Mouse (Mus musculus): Measurements from ENCODE around the gene Odf2. TPM values are rescaled to one million over a fixed set of nuclear protein-coding genes. Genes with fewer than 3 reads are reported as not detected.

Gene Odf2
- polyA plus RNA-seq, 1 experiment from 2014 or later = 65.6 TPM

Small RNA genes within 50 kb of the gene (microRNA-seq; reads per million reads assigned to microRNA genes)
- gene Mir219a-2 = not detected
- not detected for gene Mir219b

Other genes starting within 250 kb of the Odf2 start
- gene Gm13420, start 137.5 kb upstream of the Odf2 start, polyA plus RNA-seq (2015; fragmentation: Nextera tagmentation; extraction: Ambion mirVana) = 0.18 TPM in 1 of 2 replicates, not detected in the other
- gene Gm13547, start 129.9 kb upstream of the Odf2 start, polyA plus RNA-seq (2015; fragmentation: Nextera tagmentation; extraction: Ambion mirVana) = 0.33 TPM in 1 of 2 replicates, not detected in the other
- 30.0 and 34.3 TPM in 2 replicates for gene Coq4, start 101.7 kb upstream of the Odf2 start, polyA plus RNA-seq (2015; fragmentation: Nextera tagmentation; extraction: Ambion mirVana)
- gene Trub2, start 100.7 kb upstream of the Odf2 start, polyA plus RNA-seq (2015; fragmentation: Nextera tagmentation; extraction: Ambion mirVana) = 32.0 and 37.7 TPM in 2 replicates
- 34.6 and 35.5 TPM in 2 replicates for gene Slc27a4, start 86.6 kb upstream of the Odf2 start, polyA plus RNA-seq (2015; fragmentation: Nextera tagmentation; extraction: Ambion mirVana)
- 19.0 and 22.8 TPM in 2 replicates for gene Urm1, start 69.1 kb upstream of the Odf2 start, polyA plus RNA-seq (2015; fragmentation: Nextera tagmentation; extraction: Ambion mirVana)
- 24.8 and 25.5 TPM in 2 replicates for gene Cercam, start 20.1 kb upstream of the Odf2 start, polyA plus RNA-seq (2015; fragmentation: Nextera tagmentation; extraction: Ambion mirVana)
- 72.3 and 74.1 TPM in 2 replicates for gene Gle1, start 46.2 kb downstream of the Odf2 start, polyA plus RNA-seq (2015; fragmentation: Nextera tagmentation; extraction: Ambion mirVana)
- gene Sptan1, start 76.3 kb downstream of the Odf2 start, polyA plus RNA-seq (2015; fragmentation: Nextera tagmentation; extraction: Ambion mirVana) = 186 and 209 TPM in 2 replicates
- gene Wdr34, start 159.7 kb downstream of the Odf2 start, polyA plus RNA-seq (2015; fragmentation: Nextera tagmentation; extraction: Ambion mirVana) = 49.6 and 53.5 TPM in 2 replicates
- gene Set, start 168.2 kb downstream of the Odf2 start, polyA plus RNA-seq (2015; fragmentation: Nextera tagmentation; extraction: Ambion mirVana) = 338 and 380 TPM in 2 replicates
- gene Pkn3, start 188.5 kb downstream of the Odf2 start, polyA plus RNA-seq (2015; fragmentation: Nextera tagmentation; extraction: Ambion mirVana) = 1.8 and 2.7 TPM in 2 replicates
- 26.5 and 32.5 TPM in 2 replicates for gene Zdhhc12, start 204.4 kb downstream of the Odf2 start, polyA plus RNA-seq (2015; fragmentation: Nextera tagmentation; extraction: Ambion mirVana)
- 11.8 and 12.8 TPM in 2 replicates for gene Zer1, start 235.4 kb downstream of the Odf2 start, polyA plus RNA-seq (2015; fragmentation: Nextera tagmentation; extraction: Ambion mirVana)
- 9.4 and 11.7 TPM in 2 replicates for gene Tbc1d13, start 244.5 kb downstream of the Odf2 start, polyA plus RNA-seq (2015; fragmentation: Nextera tagmentation; extraction: Ambion mirVana)